Mouse (Mus musculus): ENCODE results near the gene 2610028H24Rik.
A peak's percentile ranks its signal among the peaks of the same experiment; 100 is the strongest.

Gene 2610028H24Rik

DNA sequence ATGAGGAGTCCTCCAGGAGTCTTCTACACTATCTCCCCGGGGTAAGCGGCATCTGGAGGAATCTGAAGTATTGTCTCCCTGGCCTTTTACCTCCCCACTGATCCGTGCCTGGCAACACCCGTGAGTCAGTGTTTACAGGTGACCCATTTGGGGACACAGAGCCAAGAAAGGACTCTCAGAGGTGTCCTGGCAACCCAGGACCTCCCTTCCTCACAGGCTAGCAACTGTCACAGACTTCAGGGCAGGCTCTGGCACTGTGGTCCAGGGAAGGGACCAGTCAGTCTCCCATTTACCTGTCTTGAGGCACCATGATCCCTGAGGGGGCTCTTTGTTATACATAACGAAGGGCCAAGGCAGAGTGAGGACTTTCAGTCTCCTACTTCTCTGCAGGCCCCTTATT, at the start of gene 2610028H24Rik:
Gene 2610028H24Rik (plus strand): TSS at position 231 of the 400 bp plus-strand sequence.
- DNase-seq (ENCODE audit: low spot score in 2 of 2): no peak

DNA sequence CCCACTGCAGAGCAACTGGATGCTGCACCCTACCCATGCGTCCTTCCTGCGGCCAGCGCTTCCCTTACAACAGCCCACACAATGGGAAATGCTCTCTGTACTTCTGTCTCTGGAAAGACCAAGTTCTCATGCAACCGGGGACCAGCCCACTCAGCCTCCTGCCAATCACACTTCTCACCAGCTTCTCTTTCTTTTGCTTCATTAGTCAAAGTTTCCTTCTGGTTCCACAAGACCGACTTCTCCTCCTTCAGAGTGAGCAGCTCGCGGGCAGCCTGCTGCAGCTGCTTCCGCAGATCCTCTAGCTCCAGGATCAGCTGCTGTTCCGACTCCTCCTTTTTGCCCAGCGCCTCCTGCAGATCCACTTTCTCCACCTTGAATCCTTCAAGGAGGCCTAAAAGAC, 40.4 kb upstream of the 2610028H24Rik start:
- DNase-seq (ENCODE audit: low spot score in 2 of 2): no peak

DNA sequence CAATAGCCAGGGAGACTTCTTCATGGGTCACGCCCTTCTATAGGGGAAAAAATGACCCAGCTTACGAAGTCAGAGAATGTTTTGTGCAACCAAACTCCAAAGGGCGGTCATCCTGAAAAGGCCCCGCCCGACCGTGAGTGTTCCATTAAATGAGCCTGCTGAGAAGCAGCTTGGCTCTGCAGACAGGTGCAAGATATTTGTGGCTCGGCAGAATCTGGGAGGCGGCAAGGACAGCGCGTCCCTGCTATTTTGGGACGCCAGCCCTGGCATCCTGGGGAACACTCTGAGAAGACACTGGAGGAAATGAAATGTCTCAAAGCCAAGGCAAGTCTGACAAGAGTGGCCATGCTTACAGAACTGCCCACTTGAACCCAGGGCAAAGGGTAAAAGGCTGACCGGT, 32.1 kb upstream of the 2610028H24Rik start:
- peak; percentile 51 to 58 for DNase-seq (ENCODE audit: low spot score in 2 of 2)

DNA sequence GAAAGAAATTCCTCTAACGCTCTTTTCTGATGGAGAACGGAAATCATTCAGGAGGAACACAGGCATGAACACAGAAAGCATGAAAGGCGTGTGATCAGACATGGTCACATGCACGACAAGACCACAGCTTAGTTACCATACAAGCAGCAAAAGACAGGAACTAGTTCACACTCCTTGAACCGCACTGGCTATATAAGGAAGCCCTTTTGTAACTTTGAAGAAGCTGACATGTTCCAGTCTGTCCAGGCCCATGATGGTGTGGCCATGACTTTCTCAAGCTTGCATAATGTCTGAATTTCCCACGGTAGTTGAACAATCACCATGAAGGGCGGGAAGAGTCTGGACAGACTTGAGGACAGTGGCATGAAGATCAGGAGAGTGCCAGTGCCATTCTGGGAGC, 23.2 kb upstream of the 2610028H24Rik start:
- no peak for DNase-seq (ENCODE audit: low spot score in 2 of 2)

DNA sequence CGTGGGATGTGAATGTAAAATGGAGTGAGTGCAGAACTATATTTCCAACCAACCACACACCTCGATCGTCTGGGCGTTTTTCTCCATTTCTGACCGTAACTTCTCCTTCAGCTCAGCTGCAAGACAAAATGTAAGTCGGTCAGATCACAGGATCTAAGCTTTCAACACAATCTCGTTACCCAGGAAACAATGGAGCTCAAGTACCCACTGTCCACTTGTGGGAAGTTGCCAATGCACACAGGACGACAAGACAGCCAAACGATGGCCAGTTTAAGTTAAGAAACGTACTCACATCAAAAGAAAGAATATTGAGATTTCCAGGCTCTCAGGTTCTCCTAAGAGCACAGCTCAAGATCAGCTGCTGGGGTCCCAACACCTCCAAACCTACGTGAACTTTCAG, 15.0 kb upstream of the 2610028H24Rik start:
- no peak for DNase-seq (ENCODE audit: low spot score in 2 of 2)

DNA sequence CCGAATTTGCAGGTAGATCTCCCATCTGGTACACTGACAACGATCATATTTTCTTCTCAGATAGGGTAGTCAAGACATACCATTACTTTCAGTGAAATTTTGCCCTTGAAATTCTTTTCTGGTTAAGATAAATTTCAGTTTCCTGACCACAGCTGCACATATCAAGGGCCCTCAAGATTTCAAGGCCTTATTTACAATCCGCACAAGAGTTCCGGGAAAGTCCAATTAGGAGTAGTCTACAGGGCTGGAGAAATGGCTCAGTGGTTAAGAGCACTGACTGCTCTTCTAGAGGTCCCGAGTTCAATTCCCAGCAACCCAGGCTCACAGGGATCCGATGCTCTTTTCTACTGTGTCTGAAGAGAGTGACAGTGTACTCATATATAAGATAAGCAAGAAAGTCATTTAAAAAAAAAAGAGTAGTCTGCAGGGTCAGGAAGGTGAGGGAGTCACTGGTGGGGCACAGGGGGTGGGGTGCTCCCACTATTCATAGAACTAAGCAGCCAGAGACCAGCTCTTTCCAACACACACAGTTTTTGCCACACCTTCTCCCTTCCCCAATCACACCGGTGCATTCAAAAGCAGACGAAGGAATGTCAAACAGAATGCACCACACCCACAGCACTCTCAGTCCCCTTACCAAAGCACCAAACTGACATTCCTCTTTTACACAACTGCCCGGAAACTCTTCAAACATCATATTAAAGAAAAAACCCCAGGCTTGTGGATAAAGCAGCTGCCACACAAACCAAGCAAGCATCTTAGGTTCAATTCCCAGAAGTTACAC, 9.6 kb upstream of the 2610028H24Rik start:
- DNase-seq (ENCODE audit: low spot score in 2 of 2): no peak

- DNase-seq (ENCODE audit: low spot score in 2 of 2): no peak
Observed at GRCm38 (mm10) chr10:76440281-76440680, 8.6 kb upstream of the 2610028H24Rik start, which contains the start of gene AC141477.1. TSS of gene AC141477.1 (minus strand) at chr10:76440444.

DNA sequence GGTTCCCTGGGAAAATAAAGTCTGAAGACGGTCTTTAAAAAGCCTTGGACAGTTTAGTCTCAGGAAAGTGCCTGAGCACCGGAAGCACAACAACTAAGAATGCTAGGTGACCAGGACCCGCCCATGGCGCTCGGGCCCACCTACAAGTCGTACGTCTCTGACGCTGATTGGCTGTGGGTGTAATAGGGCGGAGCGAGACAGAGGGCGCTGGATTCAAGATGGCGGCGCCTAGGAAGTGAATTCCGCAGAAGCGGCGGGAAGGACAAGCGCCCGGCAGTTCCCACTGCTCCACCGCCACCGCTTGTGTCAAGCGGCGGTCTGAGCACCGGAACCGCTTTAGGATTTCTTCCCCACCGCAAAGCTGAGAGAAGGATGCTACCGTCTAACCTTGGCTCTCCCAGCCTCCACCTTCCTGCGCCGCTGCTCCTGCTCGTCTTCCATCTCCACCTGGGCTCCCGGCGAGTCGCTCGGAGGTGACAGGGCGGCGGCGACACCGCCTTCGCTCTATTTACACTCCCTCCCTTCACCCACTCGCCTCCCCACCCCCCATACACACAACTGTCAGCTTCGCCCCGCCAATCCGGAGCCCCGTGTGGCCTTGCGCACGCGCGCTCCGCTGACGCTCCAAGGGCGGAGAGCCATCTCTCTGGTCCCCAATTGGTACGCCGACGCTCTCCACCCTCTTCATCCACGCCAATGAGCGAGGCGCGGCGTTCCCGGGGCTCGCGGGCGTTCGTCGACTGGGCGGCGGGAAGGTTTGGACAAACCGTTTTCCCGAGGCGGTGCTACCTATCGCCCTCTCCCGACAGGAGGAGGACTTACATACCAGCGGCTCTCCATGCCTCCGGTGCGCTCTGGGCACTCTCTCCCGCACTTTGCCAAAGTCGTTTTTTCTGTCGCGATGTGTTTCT, 6.4 kb upstream of the 2610028H24Rik start, which contains the start of gene Pcnt:
Gene Pcnt (minus strand): TSS at position 609 of the 911 bp plus-strand sequence.
- peak; percentile 96 for DNase-seq (ENCODE audit: low spot score in 2 of 2)

DNA sequence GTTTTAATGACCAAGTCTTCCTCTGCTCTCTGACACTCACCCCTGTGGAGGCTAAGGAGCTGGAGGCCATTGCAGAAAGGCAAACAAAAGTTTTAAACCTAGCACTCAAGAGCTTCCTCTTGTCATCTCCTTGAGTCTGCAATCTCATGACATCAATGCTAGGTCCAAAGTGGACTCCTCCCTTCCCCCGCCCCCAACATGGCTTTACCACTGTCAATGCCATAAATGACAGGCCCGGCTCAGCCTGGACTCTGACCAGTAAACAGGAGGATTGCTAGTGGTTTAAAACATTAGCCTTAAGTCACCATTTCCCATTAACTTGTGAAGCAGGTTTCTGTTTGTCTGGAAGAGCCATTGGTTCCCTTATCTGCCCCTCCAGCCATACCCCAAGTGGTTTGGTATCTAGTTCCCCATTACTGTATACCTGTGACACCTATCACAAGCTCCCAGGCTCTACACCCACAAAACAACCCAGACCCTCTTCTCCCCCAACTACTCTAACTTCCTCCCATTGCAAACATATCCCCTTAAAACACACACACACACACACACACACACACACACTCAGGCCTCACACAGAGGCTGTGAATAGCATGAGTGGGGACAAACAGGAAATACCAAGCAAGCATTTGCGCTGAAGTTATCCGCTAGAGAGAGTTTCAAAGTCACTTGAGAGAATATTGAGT, 2.7 kb upstream of the 2610028H24Rik start:
- DNase-seq (ENCODE audit: low spot score in 2 of 2): no peak

DNA sequence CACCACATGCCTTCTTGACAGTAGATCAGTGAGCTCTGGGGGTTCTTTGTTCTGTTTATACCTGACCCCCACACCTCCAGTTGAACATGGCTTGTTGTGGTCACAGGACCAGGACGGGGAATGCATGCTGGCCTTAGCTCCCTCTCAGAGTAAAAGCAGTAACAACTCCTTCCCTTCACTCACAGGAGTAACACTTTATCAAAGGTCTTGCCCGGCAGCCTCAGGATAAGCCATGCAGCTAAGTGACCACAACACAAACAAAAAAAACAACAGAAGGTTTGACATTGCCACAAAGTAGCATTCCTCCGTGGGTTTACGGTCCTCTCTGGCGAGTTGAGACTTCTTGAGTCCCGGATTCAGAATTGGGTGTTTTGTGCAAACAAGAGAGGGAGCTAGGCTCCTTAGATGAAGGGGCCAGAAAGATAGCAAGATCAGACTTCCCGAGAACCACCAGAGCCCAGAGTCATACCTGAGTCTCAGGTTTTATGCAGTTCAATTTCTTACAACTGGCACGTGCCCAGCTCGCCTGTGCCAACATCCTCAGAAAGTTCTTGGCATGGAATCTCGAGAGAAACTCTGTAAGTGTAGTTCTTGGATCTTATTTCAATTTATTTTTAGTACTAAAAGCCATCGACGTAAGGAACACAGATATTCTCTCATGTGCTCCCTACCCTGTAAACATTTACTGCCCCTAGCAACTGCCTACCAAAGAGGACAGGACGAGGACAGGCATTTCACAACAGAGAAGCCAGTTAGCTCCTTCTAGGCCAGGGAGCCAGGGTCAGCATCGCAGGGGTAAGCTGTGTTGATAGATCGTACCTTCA, 1.3 kb upstream of the 2610028H24Rik start:
- no peak for DNase-seq (ENCODE audit: low spot score in 2 of 2)

DNA sequence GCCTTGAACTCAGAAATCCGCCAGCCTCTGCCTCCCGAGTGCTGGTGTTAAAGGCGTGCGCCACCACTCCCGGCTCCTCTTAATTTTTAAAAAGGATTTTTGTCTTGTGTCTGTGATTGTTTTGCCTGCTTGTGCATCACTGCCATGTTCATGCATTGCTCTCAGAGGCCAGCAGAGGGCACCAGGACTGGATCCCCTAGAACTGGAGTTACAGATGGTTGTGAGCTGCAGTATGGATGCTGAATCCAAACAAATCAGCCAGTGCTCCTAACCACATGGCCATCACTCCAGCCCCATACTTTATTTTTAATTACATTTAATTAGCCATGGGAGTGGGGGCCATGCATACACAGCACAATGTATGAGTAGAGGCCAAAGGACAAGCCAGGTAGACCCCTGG, 6.4 kb downstream of the 2610028H24Rik start:
- peak; percentile 62 to 66 for DNase-seq (ENCODE audit: low spot score in 2 of 2)

DNA sequence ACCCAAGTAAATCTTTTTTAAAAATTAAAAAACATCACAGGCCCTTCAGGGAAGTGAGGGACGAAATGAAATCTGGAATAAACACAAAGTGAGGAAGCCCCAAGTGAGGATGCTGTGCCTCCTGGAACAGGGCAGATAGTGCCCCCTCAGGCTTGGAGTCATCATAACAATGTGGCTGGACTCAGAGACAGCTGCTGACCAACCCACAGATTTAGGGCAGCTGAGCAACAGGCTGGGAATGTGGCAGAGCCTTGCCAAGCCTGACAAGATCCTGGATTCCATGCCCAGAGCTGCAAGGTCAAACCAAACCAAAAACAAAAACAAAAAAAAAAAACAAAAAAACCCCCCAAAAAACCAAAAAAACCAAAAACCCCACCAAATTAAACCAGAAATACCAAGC, 12.4 kb downstream of the 2610028H24Rik start:
- no peak for DNase-seq (ENCODE audit: low spot score in 2 of 2)

- peak; percentile 20 to 25 for DNase-seq (ENCODE audit: low spot score in 2 of 2)
Observed at GRCm38 (mm10) chr10:76462312-76462711, 13.4 kb downstream of the 2610028H24Rik start.

DNA sequence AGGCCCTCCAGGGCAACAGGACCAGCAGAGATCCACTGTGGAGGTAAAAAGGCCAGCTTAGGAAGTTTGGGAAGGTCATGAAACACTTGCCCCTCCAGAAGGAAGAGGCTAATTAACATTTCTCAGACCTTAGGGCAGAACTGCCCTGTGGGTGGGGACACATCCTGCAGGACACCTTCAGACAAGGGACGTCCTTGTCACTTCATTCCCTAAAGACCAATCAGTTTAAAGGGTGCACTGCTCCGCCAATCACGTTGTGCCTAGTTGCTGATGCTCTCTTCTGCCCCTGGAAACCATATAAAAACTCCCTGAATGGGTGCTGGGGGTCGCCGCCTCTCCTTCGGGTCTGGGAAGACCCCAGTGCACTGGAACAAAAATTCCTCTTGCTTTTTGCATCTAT, 13.8 kb downstream of the 2610028H24Rik start:
- no peak for DNase-seq (ENCODE audit: low spot score in 2 of 2)

DNA sequence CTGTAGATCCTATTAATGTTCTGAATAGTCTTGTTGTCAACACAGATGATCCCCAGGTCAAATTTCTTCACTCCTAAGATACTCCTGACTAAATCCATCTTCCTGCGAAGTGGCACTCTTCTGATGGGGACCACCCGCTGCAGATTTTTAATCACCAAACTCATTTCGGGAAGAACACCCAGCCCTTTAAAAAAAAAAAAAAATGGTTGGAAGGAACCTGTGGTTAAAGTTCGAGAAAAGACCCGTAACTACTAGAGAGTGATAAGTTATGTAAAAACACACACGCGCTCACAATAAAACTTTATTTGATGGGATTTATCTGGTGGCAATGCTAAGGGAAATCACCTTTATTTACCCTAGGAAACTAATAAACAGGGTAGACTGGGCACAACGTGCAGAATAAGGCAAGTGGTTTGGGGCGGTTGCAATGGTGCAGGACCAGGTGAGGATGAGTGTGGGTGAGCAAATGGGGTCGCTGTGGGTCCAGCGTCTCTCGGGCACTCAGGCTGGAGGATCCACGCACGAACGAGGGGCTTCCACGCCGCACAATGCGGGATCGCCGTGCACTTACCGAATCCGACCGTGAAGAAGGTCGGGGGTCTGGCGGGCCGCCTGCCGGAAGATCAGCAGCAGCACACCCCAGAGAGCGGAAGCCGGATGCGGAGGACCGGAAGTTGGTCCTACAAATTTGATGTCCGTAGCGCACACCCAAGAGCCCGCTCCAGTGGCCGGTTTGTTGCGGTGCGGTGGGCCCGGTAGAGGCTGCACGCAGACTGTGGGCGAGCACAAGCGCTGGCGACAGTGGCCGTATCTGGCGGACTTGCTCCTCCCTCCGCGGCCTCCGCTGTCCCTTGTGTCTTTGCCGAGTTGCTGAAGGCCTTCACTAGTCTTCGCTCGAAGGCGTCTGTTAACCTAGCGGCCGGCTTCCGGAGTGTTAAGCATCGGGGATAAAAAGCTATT, 19.6 kb downstream of the 2610028H24Rik start, which contains the start of the genes Mcm3ap and Ybey:
Gene Mcm3ap (plus strand): TSS at position 725 of the 960 bp plus-strand sequence.
Gene Ybey (minus strand): TSS at position 912 of the 960 bp plus-strand sequence.
- peak; percentile 91 for DNase-seq (ENCODE audit: low spot score in 2 of 2)

DNA sequence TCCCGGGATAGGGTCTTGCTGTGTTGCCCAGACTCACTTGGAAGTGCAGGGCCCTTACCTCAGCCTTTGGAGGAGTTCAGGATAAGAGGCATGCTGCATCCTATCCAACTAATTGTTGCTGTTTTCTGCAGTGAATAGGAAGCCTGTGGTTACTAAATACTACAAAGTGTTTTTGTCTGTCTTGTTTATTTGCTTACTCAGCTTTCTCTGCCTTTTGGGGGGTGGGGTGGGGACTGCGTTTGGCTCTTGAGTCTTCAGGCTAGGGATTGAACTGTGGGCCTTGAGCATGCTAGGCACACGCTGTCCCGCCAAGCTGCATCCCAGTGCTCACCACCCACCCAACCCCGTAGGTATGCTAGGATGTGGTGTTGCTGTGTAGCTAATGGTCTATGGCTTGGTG, 24.9 kb downstream of the 2610028H24Rik start:
- no peak for DNase-seq (ENCODE audit: low spot score in 2 of 2)

- DNase-seq (ENCODE audit: low spot score in 2 of 2): no peak
Observed at GRCm38 (mm10) chr10:76480851-76481250, 32.0 kb downstream of the 2610028H24Rik start.

DNA sequence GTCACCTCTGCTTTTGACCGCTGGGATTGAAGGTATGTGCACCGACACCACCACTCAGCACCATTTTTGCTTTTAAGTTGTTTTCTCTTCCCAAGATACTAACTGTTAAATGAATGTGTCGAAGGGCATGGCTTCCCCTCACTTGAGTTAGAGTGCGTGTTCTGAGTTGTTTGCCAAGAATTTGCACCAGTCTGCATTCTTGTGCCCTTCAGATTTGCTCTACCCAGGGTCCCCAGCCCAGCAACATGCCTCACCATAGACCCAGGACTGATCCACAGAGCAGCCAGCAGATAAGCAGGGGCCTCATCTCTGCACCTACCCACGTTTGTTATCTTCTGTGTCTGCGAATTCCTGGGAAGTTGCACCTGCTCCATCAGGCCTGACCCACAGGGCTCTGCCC, 32.6 kb downstream of the 2610028H24Rik start:
- DNase-seq (ENCODE audit: low spot score in 2 of 2): no peak

- DNase-seq (ENCODE audit: low spot score in 2 of 2): no peak
Observed at GRCm38 (mm10) chr10:76486302-76486701, 37.4 kb downstream of the 2610028H24Rik start.

DNA sequence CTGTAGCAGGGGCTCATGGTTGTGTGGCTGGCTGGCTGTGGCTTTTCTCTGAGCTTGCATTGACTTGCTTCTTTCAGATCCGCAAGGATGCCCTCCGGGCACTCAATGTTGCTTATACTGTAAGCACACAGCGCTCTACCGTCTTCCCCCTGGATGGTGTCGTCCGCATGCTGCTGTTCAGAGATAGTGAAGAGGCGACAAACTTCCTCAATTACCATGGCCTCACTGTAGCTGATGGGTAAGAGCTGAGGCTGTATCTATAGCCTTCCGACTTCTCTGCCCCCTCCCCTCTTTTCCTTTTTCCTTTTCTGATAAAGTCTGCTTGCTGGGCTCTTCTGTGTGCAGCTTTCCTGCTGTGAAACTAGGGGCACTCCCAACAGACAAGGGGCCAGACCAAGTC, 39.4 kb downstream of the 2610028H24Rik start:
- DNase-seq (ENCODE audit: low spot score in 2 of 2): no peak
